Mouse (Mus musculus): ENCODE measurements at regions not wholly inside any gene's neighbourhood (a gene's known extent, or its start where the extent isn't known, plus 50 kb on each side); places are given as distances from the start of the nearest gene placed in this dataset.

- DNase-seq (ENCODE audit: extremely low read depth, insufficient read length, low spot score) = no peak
Measured at GRCm38 (mm10) chr15:71358189-71358790, 2476.1 kb upstream of the Gm6569 start.

GRCm38 (mm10) chr15:71375775-71376174 lies 2458.6 kb upstream of the Gm6569 start:
- DNase-seq (ENCODE audit: extremely low read depth, insufficient read length, low spot score) = no peak
